Mouse (Mus musculus): ENCODE results near the gene Tada2b. TPM values are rescaled to one million over a fixed set of nuclear protein-coding genes. Genes with fewer than 3 reads are reported as not detected.

Tada2b gene
- 2.0 and 2.2 TPM in 2 replicates for polyA plus RNA-seq (2015; fragmentation: Nextera tagmentation; extraction: Ambion mirVana)

DNA sequence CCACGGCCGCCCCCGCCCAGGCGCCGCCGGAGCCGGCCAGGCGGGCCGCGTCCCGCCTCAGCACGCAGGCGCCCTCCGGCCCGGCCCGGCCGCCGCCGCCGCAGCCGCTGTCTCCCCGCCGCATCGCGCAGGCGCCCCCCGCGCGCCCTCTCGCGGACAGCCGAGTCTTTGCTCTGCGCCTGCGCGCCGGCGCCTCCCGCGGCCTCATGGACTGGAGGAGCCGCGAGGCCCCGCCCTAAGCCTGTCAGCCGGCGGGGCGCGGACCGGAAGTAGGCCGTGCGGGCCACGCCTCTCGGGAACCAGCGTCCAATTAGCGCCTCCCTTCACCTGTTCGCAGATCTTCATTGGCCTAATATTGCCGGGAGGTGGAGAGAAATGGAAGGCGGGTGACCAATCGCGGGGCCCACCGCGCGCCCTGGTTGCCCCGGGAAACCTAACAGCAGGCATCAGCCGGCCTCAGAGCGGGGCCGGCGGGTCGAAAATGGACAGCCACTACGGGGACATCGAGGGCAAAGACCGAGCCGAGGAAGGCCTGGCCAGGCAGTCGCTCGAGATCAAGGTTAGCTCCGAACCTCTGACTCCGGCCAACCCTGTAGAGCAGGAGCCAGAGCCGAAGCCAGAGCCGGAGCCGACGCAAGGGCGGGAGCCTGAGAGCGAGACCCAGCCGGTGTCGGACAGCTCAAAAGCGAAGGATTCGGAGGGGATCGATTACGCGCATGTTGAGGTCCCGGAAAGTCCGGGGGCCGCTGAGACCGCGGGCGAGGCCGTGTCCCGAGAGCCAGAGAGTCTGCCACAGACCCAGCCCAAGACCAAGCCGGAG lies at the start of gene Tada2b, which contains the start of gene Ccdc96:
TSS of gene Tada2b (minus strand) at position 115 of the 820 bp plus-strand sequence.
TSS of gene Ccdc96 (plus strand) at position 418 of the 820 bp plus-strand sequence.
- peak within 1 kb of the TSS; percentile 68 for H3K27ac ChIP-seq (ENCODE audit: low read length)
- H3K4me1 ChIP-seq (ENCODE audit: insufficient read depth, low read length): peaks cover 25% of the 10 kb centered on the region
- no peaks in the 10 kb centered on the region for H3K36me3 ChIP-seq (ENCODE audit: insufficient read depth, low read length)
- peak within 1 kb of the TSS; percentile 93 for H3K9ac ChIP-seq (replicated peaks; ENCODE audit: low read length)
- H3K9me3 ChIP-seq (ENCODE audit: low read length): no peaks in the 10 kb centered on the region
- peak within 1 kb of the TSS; percentile 89 for H3K4me3 ChIP-seq (ENCODE audit: low read length)
- peak within 1 kb of the TSS; percentile 97 for H3K4me2 ChIP-seq (replicated peaks; ENCODE audit: low read depth, low read length)
- peaks cover 10% of the 10 kb centered on the region; the same call in 1 of the 2 replicates for H3K27me3 ChIP-seq (ENCODE audit: insufficient read depth, low read length)
- under 1% methylated on average over 83 of the region's 97 CpGs for WGBS
- ATAC-seq (ENCODE audit: low FRiP score, low TSS enrichment): peak; percentile 98

DNA sequence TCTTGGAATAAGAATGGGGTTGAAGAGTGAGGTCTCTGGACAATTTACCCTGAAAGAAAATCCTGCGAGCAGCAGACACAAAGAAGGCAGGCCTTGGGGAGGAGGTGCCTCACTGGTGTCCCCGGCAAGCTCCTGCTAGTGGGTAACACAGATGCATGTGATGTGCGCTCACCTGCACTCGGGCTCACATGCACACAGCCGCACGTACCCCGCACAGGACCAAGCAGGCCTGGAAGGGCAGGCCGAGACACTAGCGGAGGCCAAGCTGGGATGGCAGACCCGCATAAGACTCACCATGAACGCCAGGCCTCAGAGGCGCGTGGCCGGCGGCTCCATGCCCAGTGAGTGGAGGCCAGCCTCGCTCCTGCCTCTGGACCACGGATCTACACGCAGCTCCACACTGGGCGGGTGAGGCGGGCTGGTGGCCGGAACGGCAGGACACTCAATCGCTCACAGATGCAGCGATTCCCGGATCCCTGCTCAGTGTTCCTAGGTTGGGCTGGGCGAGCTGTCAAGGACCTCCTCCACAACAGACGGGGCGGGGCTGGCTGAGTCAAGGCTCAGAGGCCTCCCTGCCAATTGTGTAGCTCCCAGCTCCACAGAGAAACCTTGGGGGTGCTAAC lies 46.2 kb upstream of the Tada2b start:
- Histone ChIP-seq H3K27ac (ENCODE audit: low read length) (peak overlapping the region; percentile 73), H3K9ac (replicated peaks; ENCODE audit: low read length) (peak overlapping the region; percentile 74), H3K27me3 (ENCODE audit: insufficient read depth, low read length) (no peaks in the 10 kb centered on the region), H3K36me3 (ENCODE audit: insufficient read depth, low read length) (no peaks in the 10 kb centered on the region), H3K4me2 (replicated peaks; ENCODE audit: low read depth, low read length) (peak overlapping the region; percentile 74), H3K4me3 (ENCODE audit: low read length) (peak overlapping the region; percentile 61), H3K4me1 (ENCODE audit: insufficient read depth, low read length) (peaks cover 51% of the 10 kb centered on the region), H3K9me3 (ENCODE audit: low read length) (no peaks in the 10 kb centered on the region)
- ATAC-seq (ENCODE audit: low FRiP score, low TSS enrichment): peak; percentile 98
- WGBS: 0% methylated on average over 28 of the region's 28 CpGs

DNA sequence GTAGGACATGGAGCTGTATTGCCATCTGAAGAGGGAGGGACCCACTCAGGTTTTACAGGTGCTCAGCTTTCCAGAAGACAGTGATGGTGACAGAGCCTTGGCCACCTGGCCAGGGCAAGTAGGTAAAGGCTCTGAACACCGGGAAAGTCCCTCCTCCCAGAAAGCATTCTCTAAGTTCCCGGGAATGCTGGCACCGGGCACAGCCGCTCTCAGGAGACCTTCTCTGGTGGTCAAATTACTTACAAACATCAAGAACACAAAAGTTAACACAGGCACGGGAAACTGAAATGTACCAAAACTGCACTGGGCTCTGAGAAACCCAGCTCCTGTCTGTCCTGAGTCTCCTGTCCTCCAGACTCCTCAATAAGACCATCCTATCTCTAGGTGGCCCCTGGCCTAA lies 45.6 kb upstream of the Tada2b start:
- Histone ChIP-seq H3K4me1 (ENCODE audit: insufficient read depth, low read length) (peaks cover 51% of the 10 kb centered on the region), H3K9me3 (ENCODE audit: low read length) (no peaks in the 10 kb centered on the region), H3K4me3 (ENCODE audit: low read length) (peak overlapping the region; percentile 61), H3K27ac (ENCODE audit: low read length) (peak overlapping the region; percentile 37), H3K4me2 (replicated peaks; ENCODE audit: low read depth, low read length) (peak overlapping the region; percentile 74), H3K36me3 (ENCODE audit: insufficient read depth, low read length) (no peaks in the 10 kb centered on the region), H3K9ac (replicated peaks; ENCODE audit: low read length) (peak overlapping the region; percentile 74), H3K27me3 (ENCODE audit: insufficient read depth, low read length) (no peaks in the 10 kb centered on the region)
- no peak for ATAC-seq (ENCODE audit: low FRiP score, low TSS enrichment)
- 0% methylated on average over 5 of the region's 5 CpGs for WGBS

DNA sequence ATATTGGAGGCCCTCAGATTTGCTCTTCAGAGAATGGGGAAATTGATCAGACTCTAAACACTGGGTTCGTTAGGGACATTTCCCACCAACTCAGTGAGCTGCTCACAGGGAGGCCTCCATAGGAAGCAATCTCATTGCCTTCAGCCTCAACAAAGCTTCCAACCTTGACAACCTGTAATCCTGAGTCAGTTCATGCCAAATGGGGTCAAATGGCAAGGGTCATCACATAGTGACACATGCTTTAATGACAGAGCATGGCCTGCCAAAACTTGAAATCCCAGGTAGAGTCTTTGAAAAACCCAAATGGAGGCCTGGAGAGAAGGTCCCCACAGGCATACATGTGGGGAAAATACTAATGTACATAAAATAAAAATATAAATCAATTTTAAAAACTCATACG lies 42.8 kb upstream of the Tada2b start:
- no peak for ATAC-seq (ENCODE audit: low FRiP score, low TSS enrichment)
- Histone ChIP-seq H3K9me3 (ENCODE audit: low read length) (no peaks in the 10 kb centered on the region), H3K4me3 (ENCODE audit: low read length) (no peak overlapping the region), H3K9ac (replicated peaks; ENCODE audit: low read length) (no peak overlapping the region), H3K4me1 (ENCODE audit: insufficient read depth, low read length) (peaks cover 41% of the 10 kb centered on the region), H3K4me2 (replicated peaks; ENCODE audit: low read depth, low read length) (no peak overlapping the region), H3K27ac (ENCODE audit: low read length) (no peak overlapping the region), H3K36me3 (ENCODE audit: insufficient read depth, low read length) (no peaks in the 10 kb centered on the region; the same call in 1 of the 2 replicates), H3K27me3 (ENCODE audit: insufficient read depth, low read length) (no peaks in the 10 kb centered on the region)
- WGBS: 96% methylated on average over 2 of the region's 2 CpGs

DNA sequence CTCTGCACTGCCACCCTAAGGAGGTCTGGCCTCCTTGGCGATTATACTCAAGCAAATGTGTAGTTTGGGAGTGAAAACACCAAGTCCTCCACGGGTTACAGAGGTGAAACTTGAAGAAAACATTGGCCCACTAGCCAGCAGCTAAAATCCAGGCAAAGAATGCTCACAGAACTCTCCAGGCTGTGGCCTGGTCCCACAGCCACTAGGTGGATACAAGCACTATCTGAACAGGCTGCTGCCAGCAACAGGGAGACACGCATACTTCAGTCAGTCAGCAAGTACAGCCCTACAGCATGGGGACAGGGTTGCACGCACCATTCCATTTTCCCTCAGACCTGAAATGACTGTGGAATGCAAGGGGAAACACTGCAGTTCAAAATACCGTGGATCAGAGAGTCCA lies 42.2 kb upstream of the Tada2b start:
- Histone ChIP-seq H3K9me3 (ENCODE audit: low read length) (no peaks in the 10 kb centered on the region), H3K27me3 (ENCODE audit: insufficient read depth, low read length) (no peaks in the 10 kb centered on the region), H3K9ac (replicated peaks; ENCODE audit: low read length) (no peak overlapping the region), H3K36me3 (ENCODE audit: insufficient read depth, low read length) (peaks cover 5% of the 10 kb centered on the region; the same call in 1 of the 2 replicates), H3K4me1 (ENCODE audit: insufficient read depth, low read length) (peaks cover 35% of the 10 kb centered on the region), H3K27ac (ENCODE audit: low read length) (no peak overlapping the region), H3K4me2 (replicated peaks; ENCODE audit: low read depth, low read length) (no peak overlapping the region), H3K4me3 (ENCODE audit: low read length) (no peak overlapping the region)
- no peak for ATAC-seq (ENCODE audit: low FRiP score, low TSS enrichment)
- 74% methylated on average over 5 of the region's 5 CpGs for WGBS

DNA sequence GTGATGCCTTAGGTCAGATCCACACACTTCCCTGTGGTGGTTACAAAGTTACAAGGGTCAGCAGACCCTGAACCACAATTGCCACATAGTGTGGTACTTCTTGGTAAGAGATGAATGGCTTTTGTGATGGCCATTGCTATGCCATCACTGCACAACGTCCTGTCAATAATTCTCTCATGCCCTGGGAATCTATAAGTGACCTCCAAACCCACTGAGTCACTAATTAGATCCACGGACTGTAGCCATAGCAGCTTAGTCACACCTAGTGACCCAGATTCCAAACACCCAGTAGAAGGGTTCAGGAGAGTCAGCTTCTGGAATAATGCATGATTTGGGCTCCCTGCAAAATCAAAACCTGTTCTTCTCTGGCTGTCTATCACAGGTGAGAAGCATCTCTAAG lies 41.1 kb upstream of the Tada2b start:
- no peak overlapping the region for H3K27ac ChIP-seq (ENCODE audit: low read length)
- no peaks in the 10 kb centered on the region for H3K27me3 ChIP-seq (ENCODE audit: insufficient read depth, low read length)
- H3K4me2 ChIP-seq (replicated peaks; ENCODE audit: low read depth, low read length): no peak overlapping the region
- 0 out of 2 replicates have a peak, but pooled peaks have one; percentile 8 for ATAC-seq (ENCODE audit: low FRiP score, low TSS enrichment)
- 72% methylated on average over 2 of the region's 2 CpGs for WGBS
- H3K4me3 ChIP-seq (ENCODE audit: low read length): no peak overlapping the region
- peaks cover 27% of the 10 kb centered on the region for H3K4me1 ChIP-seq (ENCODE audit: insufficient read depth, low read length)
- H3K9me3 ChIP-seq (ENCODE audit: low read length): no peaks in the 10 kb centered on the region
- no peak overlapping the region for H3K9ac ChIP-seq (replicated peaks; ENCODE audit: low read length)
- H3K36me3 ChIP-seq (ENCODE audit: insufficient read depth, low read length): peaks cover 11% of the 10 kb centered on the region; the same call in 1 of the 2 replicates

DNA sequence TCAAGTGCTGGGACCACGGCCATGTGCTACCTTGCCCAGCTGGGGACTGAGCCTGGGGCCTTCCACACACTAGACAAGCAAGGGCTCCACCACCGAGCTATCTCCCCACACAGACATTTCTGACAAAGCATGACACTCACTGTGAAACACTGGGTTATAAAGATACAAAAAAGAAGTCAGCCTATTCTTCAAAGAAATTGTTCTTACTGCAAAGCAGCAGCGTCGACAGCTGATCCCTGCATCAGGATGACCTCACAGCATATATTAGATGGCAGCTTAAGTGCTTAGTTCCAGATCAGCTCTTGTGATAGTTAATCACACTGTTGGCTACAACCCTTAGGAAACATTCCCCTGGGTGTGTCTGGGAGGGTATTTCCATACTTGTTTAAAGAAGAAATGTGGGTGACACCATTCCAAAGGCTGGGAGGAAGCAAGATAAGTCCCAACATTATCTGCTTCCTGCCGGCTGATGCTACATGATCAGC lies 39.2 kb upstream of the Tada2b start:
- H3K27ac ChIP-seq (ENCODE audit: low read length): no peak overlapping the region
- peaks cover 29% of the 10 kb centered on the region for H3K36me3 ChIP-seq (ENCODE audit: insufficient read depth, low read length)
- no peak for ATAC-seq (ENCODE audit: low FRiP score, low TSS enrichment)
- no peaks in the 10 kb centered on the region for H3K9me3 ChIP-seq (ENCODE audit: low read length)
- no peak overlapping the region for H3K4me2 ChIP-seq (replicated peaks; ENCODE audit: low read depth, low read length)
- WGBS: 69% methylated on average over 5 of the region's 5 CpGs
- H3K27me3 ChIP-seq (ENCODE audit: insufficient read depth, low read length): no peaks in the 10 kb centered on the region
- peaks cover 11% of the 10 kb centered on the region; the same call in 1 of the 2 replicates for H3K4me1 ChIP-seq (ENCODE audit: insufficient read depth, low read length)
- H3K9ac ChIP-seq (replicated peaks; ENCODE audit: low read length): no peak overlapping the region
- no peak overlapping the region for H3K4me3 ChIP-seq (ENCODE audit: low read length)

DNA sequence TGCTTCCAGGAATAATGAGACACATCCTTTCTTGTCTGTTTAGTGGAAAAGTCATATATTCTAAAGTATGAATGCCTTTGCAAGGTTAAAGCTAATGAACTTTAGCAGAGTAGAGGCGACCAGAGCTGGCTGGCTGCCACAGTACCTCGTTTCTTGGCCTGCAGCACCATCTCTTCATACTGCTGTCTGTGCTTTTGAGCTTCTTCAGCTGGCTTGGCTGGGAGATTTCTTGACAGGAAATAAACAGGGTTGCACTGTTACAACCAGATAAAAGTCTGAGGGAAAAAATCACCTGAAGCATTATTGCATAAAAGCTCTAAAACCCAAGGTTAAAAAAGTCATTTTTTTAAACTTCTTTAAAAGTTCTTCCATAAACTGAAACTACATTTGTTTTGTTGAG lies 38.7 kb upstream of the Tada2b start:
- Histone ChIP-seq H3K4me1 (ENCODE audit: insufficient read depth, low read length) (peaks cover 7% of the 10 kb centered on the region; the same call in 1 of the 2 replicates), H3K36me3 (ENCODE audit: insufficient read depth, low read length) (peaks cover 33% of the 10 kb centered on the region), H3K4me2 (replicated peaks; ENCODE audit: low read depth, low read length) (no peak overlapping the region), H3K9me3 (ENCODE audit: low read length) (no peaks in the 10 kb centered on the region), H3K27me3 (ENCODE audit: insufficient read depth, low read length) (no peaks in the 10 kb centered on the region), H3K9ac (replicated peaks; ENCODE audit: low read length) (no peak overlapping the region), H3K4me3 (ENCODE audit: low read length) (no peak overlapping the region), H3K27ac (ENCODE audit: low read length) (no peak overlapping the region)
- 45% methylated on average over 2 of the region's 2 CpGs for WGBS
- no peak for ATAC-seq (ENCODE audit: low FRiP score, low TSS enrichment)

DNA sequence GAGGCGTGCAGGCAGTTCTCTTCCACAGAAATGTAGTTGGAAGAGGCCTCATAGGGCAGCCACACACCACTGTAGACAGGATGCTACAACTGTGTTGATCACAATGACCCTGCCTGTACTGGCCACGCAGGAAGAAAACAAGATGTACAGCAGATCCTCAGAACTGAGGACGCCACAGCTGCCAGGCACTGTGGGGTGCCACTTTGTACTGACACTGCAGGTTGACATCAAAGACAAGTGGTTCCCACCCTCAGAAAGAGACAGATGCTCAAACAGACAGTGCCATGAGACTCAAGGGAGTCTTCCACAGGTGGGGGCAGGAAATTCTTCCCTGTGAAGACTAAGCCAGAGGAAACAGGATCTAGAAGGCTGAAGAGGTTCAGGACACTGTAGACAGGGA lies 35.7 kb upstream of the Tada2b start:
- Histone ChIP-seq H3K27me3 (ENCODE audit: insufficient read depth, low read length) (no peaks in the 10 kb centered on the region), H3K36me3 (ENCODE audit: insufficient read depth, low read length) (peaks cover 52% of the 10 kb centered on the region), H3K9me3 (ENCODE audit: low read length) (no peaks in the 10 kb centered on the region), H3K27ac (ENCODE audit: low read length) (no peak overlapping the region), H3K4me2 (replicated peaks; ENCODE audit: low read depth, low read length) (no peak overlapping the region), H3K9ac (replicated peaks; ENCODE audit: low read length) (no peak overlapping the region), H3K4me3 (ENCODE audit: low read length) (no peak overlapping the region), H3K4me1 (ENCODE audit: insufficient read depth, low read length) (peaks cover 7% of the 10 kb centered on the region; the same call in 1 of the 2 replicates)
- no peak for ATAC-seq (ENCODE audit: low FRiP score, low TSS enrichment)
- WGBS: 86% methylated on average over 3 of the region's 3 CpGs
